Mouse (Mus musculus): Measurements from ENCODE around the gene Bysl.
"Not testable (repeated sequence)": the region's sequence is repeated elsewhere in the genome, so short reads cannot be mapped to it uniquely, and the experiment has no call there.

- not testable (repeated sequence) for TF ChIP-seq CTCF (IDR thresholded peaks at IDR 0.05; ENCODE audit: low read depth, low read length); TAL1 (conservative IDR thresholded peaks at IDR 0.05; ENCODE audit: low read depth, low read length); GATA1 (IDR thresholded peaks at IDR 0.05; ENCODE audit: borderline replicate concordance, low read length); POLR2AphosphoS5 (IDR thresholded peaks at IDR 0.05; ENCODE audit: insufficient replicate concordance, low read depth, low read length); GATA2 (IDR thresholded peaks at IDR 0.05; ENCODE audit: borderline replicate concordance, low read depth, low read length)
These were observed 13.3 kb upstream of the Bysl start for GRCm38 (mm10) chr17:47624572-47624971.
